8 mouse cellular contexts compared by ENCODE assay signal in the genomic region with DNA sequence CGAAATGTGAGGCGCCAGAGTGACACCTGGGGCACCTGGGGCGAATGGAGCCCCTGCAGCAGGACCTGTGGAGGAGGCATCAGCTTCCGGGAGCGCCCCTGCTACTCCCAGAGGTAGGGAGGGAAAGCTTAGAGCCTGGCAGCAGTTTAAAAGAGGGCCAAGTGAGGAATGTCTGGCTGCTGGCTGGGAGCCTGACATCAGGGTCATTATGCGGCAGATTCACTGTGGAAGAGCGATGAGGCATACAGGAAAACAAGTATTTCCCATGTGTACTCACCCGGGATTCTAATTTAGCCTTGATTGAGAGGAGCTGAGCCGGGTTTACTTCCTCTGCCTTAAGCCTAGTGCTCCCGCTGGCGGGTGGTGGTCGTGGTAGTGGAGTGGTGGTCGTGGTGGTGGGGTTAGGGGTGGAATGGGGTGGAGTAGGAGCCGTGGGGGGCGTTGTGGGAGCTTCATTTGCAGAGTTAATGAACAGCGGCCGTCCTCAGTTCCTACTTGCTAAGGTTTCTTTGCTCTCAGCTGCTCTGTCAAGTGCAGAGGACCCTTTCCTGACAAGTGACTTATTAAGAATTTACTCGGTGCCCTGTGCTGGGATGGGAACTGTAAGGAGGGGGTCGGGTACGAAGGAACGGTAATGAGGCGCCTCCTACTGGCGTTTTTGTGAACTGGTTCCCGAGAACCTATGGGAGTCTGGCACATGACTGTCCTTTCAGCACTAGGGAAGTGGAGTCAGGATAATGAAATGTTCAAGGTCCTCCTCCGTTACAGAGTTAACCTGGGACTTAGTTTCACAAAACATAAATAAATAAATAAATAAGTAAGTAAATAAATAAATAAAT. TPM values are rescaled to one million over a fixed set of nuclear protein-coding genes. Genes with fewer than 3 reads are reported as not detected.
DNase-seq lines count a peak whose midpoint lies in the region; ATAC-seq and TF ChIP-seq lines count a peak whose summit lies in the region.

No protein-coding gene starts in this region.

- no peak overlapping the region for H3K4me3 ChIP-seq in forebrain, embryonic 14.5 days (ENCODE audit: low read depth, low read length)
- no peak overlapping the region for H3K4me3 ChIP-seq in hindbrain, postnatal 0 days (ENCODE audit: low read length)
- H3K4me3 ChIP-seq in liver, embryonic 11.5 days (ENCODE audit: low read depth, low read length) = no peak overlapping the region

- no peaks in the 10 kb centered on the region for H3K9me3 ChIP-seq in forebrain, embryonic 14.5 days (replicated peaks; ENCODE audit: control insufficient read depth, low read length)
- H3K9me3 ChIP-seq in hindbrain, postnatal 0 days (ENCODE audit: low read length) = no peaks in the 10 kb centered on the region
- H3K9me3 ChIP-seq in liver, embryonic 11.5 days (ENCODE audit: control insufficient read depth, low read length) = no peaks in the 10 kb centered on the region

- WGBS in forebrain, embryonic 14.5 days = 5% methylated on average over 25 of the region's 25 CpGs
- WGBS in hindbrain, postnatal 0 days = 4% methylated on average over 25 of the region's 25 CpGs
- WGBS in liver, embryonic 11.5 days = 5% methylated on average over 25 of the region's 25 CpGs

- no peaks in the 10 kb centered on the region for H3K27me3 ChIP-seq in forebrain, embryonic 14.5 days (replicated peaks; ENCODE audit: control insufficient read depth, insufficient read depth, low read length)
- no peaks in the 10 kb centered on the region for H3K27me3 ChIP-seq in hindbrain, postnatal 0 days (ENCODE audit: insufficient read depth, low read length)
- H3K27me3 ChIP-seq in liver, embryonic 11.5 days (replicated peaks; ENCODE audit: control insufficient read depth, insufficient read depth, low read length) = peaks cover 10% of the 10 kb centered on the region

- H3K36me3 ChIP-seq in forebrain, embryonic 14.5 days (ENCODE audit: control insufficient read depth, insufficient read depth, low read length) = no peaks in the 10 kb centered on the region
- H3K36me3 ChIP-seq in hindbrain, postnatal 0 days (ENCODE audit: insufficient read depth, low read length) = no peaks in the 10 kb centered on the region
- no peaks in the 10 kb centered on the region for H3K36me3 ChIP-seq in liver, embryonic 11.5 days (ENCODE audit: control insufficient read depth, insufficient read depth, low read length)

- peak overlapping the region; percentile 25; the same call in 1 of the 2 replicates for H3K9ac ChIP-seq in forebrain, embryonic 14.5 days (ENCODE audit: low read length)
- no peak overlapping the region for H3K9ac ChIP-seq in hindbrain, postnatal 0 days (replicated peaks; ENCODE audit: low read length)
- no peak overlapping the region for H3K9ac ChIP-seq in liver, embryonic 11.5 days (ENCODE audit: low read depth, low read length)

- DNase-seq in ovary, postnatal 36 days (ENCODE audit: low spot score) = peak; percentile 57
- no peak for DNase-seq in ovary, adult 18-20 months (ENCODE audit: low spot score)
- peak; percentile 71 for DNase-seq in adrenal gland, postnatal 25 days
- peak; percentile 79 for DNase-seq in forebrain, embryonic 14.5 days (ENCODE audit: low spot score)
- peak; percentile 85 for DNase-seq in hindbrain, postnatal 0 days (ENCODE audit: low spot score)
- DNase-seq in liver, embryonic 11.5 days (ENCODE audit: low spot score) = peak; percentile 62
- peak; percentile 60 for DNase-seq in naive thymus-derived CD4-positive, alpha-beta T cell, adult 2 months (ENCODE audit: low read depth)

- no peak overlapping the region for H3K27ac ChIP-seq in forebrain, embryonic 14.5 days (ENCODE audit: low read depth, low read length)
- peak overlapping the region; percentile 4; the same call in 1 of the 2 replicates for H3K27ac ChIP-seq in hindbrain, postnatal 0 days
- no peak overlapping the region for H3K27ac ChIP-seq in liver, embryonic 11.5 days (ENCODE audit: low read depth, low read length)

- peak; percentile 79 for TF ChIP-seq CTCF in hindbrain, postnatal 0 days (IDR thresholded peaks at IDR 0.05; ENCODE audit: low read depth)

- peak overlapping the region; percentile 31; the same call in 1 of the 2 replicates for H3K4me2 ChIP-seq in forebrain, embryonic 14.5 days (ENCODE audit: low read length)
- H3K4me2 ChIP-seq in hindbrain, postnatal 0 days (ENCODE audit: low read depth, low read length) = peak overlapping the region; percentile 48
- H3K4me2 ChIP-seq in liver, embryonic 11.5 days = peak overlapping the region; percentile 49

- ATAC-seq in forebrain, embryonic 14.5 days = peak; percentile 63
- ATAC-seq in hindbrain, postnatal 0 days = peak; percentile 65
- ATAC-seq in liver, embryonic 11.5 days (replicated peaks; ENCODE audit: low FRiP score) = peak; percentile 56; the same call in 1 of the 2 replicates
- no peak for ATAC-seq in erythroid progenitor cell, adult 5-6 weeks (replicated peaks; ENCODE audit: low FRiP score, poor library complexity, severe bottlenecking)

- peaks cover 5% of the 10 kb centered on the region; the same call in 1 of the 2 replicates for H3K4me1 ChIP-seq in forebrain, embryonic 14.5 days (ENCODE audit: control insufficient read depth, insufficient read depth, low read length)
- no peaks in the 10 kb centered on the region; the same call in 1 of the 2 replicates for H3K4me1 ChIP-seq in hindbrain, postnatal 0 days (ENCODE audit: insufficient read depth, low read length)
- no peaks in the 10 kb centered on the region; the same call in 1 of the 2 replicates for H3K4me1 ChIP-seq in liver, embryonic 11.5 days (replicated peaks; ENCODE audit: control insufficient read depth, insufficient read depth, low read length)

RNA-seq across cellular contexts. Expression of a gene that starts 7.2 kb away (rescaled TPM):
- 1.4 and 2.0 TPM in 2 replicates for total RNA-seq in adrenal gland, postnatal 25 days (2021)
- 0.09 and 0.11 TPM in 2 replicates for polyA plus RNA-seq in forebrain, embryonic 14.5 days (2014; fragmentation: Nextera tagmentation; extraction: Ambion mirVana)
- total RNA-seq in hindbrain, postnatal 0 days (2014; rRNA removed) = 3.0 and 4.9 TPM in 2 replicates
- 0.39 and 0.44 TPM in 2 replicates for polyA plus RNA-seq in hindbrain, postnatal 0 days (2015; fragmentation: Nextera tagmentation; extraction: Ambion mirVana)
- 0.57 and 0.58 TPM in 2 replicates for polyA plus RNA-seq in liver, embryonic 11.5 days (2014; fragmentation: Nextera tagmentation; extraction: Ambion mirVana)
- not detected in 2 replicates for total RNA-seq in erythroid progenitor cell, adult 5-6 weeks (2015; ENCODE audit: low replicate concordance)
- not detected in 2 replicates for total RNA-seq in erythroid progenitor cell, adult 5-6 weeks (2017; ENCODE audit: low replicate concordance)
